Mouse (Mus musculus): ENCODE data around the gene Stxbp3. TPM values are rescaled to one million over a fixed set of nuclear protein-coding genes. Genes with fewer than 3 reads are reported as not detected.

Gene Stxbp3
- total and polyA plus RNA-seq, 2 experiments from 2014 or later, result 7.6 to 13.4 TPM

GRCm38 (mm10) chr3:108772211-108772610 lies 68.1 kb downstream of the Stxbp3 start:
- no peak overlapping the region for H3K27ac ChIP-seq
- no peaks in the 10 kb centered on the region for H3K36me3 ChIP-seq (ENCODE audit: insufficient read depth, low read length)
- H3K27me3 ChIP-seq (ENCODE audit: insufficient read depth, low read length), result no peaks in the 10 kb centered on the region
- TF ChIP-seq CTCF (IDR thresholded peaks at IDR 0.05; ENCODE audit: low read depth), result no peak
- peaks cover 3% of the 10 kb centered on the region; the same call in 1 of the 2 replicates for H3K4me1 ChIP-seq (ENCODE audit: insufficient read depth, low read length)
- H3K4me3 ChIP-seq (ENCODE audit: low read length), result no peak overlapping the region
- ATAC-seq, result no peak
- no peak overlapping the region for H3K9ac ChIP-seq (replicated peaks; ENCODE audit: low read length)
- H3K9me3 ChIP-seq (ENCODE audit: low read length), result no peaks in the 10 kb centered on the region
- 91% methylated on average over 13 of the region's 13 CpGs for WGBS
- no peak overlapping the region for H3K4me2 ChIP-seq (ENCODE audit: low read depth, low read length)
- no peak for DNase-seq (ENCODE audit: low spot score)

DNA sequence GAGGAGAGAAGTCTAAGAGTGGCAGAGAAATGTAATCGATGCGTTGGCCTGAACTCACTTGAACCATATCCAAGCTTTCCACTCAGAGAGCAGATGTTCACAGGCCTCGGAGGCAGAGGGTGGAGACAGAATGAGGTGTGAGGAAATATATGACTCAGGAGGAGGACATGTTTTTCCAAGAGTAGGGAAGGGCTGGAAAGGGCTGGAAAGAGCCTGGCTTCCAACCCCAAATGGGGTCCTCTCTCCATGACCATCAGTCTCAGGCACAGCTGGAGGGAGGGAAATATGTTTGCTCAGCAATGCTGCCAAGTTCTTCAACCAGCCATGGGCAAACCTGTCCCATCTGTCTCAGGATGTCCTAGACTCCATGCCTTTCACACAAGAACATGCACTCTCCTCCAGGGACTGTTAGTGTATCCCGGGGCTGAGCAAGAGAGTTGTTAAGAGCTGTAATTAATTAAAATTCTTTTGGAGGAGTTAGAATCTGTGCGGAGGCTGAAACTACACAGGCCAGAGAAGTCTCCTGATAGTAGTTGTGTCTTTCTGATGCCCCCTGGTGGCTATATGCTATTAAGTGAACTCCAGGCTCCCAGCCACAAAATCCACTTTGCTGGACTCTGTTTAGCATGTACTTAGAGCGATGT lies 69.5 kb downstream of the Stxbp3 start:
- no peaks in the 10 kb centered on the region for H3K36me3 ChIP-seq (ENCODE audit: insufficient read depth, low read length)
- H3K27ac ChIP-seq, result no peak overlapping the region
- DNase-seq (ENCODE audit: low spot score) (peak; percentile 87), ATAC-seq (peak; percentile 76)
- no peak overlapping the region for H3K9ac ChIP-seq (replicated peaks; ENCODE audit: low read length)
- H3K9me3 ChIP-seq (ENCODE audit: low read length), result no peaks in the 10 kb centered on the region
- H3K4me3 ChIP-seq (ENCODE audit: low read length), result no peak overlapping the region
- TF ChIP-seq CTCF (IDR thresholded peaks at IDR 0.05; ENCODE audit: low read depth), result peak; percentile 70
- peaks cover 3% of the 10 kb centered on the region; the same call in 1 of the 2 replicates for H3K4me1 ChIP-seq (ENCODE audit: insufficient read depth, low read length)
- no peak overlapping the region for H3K4me2 ChIP-seq (ENCODE audit: low read depth, low read length)
- H3K27me3 ChIP-seq (ENCODE audit: insufficient read depth, low read length), result no peaks in the 10 kb centered on the region
- WGBS, result 30% methylated on average over 6 of the region's 6 CpGs

DNA sequence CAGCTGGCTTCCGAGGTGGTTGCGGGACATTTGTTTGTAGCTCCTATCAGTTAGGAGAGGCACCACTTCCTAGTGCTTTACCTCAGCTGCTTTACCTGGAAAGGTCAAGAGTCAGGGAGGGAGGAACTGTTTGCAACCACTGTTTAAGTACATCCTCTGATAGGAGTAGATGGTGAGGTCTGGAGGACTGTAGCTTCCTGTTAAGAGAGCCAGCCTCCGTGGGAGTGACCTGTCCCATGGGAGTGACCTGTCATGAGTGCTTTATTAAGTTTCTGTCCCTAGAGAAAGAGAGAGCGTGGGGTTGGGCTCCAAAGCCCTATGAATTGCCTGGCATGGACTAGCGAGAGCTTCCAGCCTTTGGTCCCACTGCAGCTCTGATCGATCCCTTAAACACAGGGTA lies 70.8 kb downstream of the Stxbp3 start:
- TF ChIP-seq CTCF (IDR thresholded peaks at IDR 0.05; ENCODE audit: low read depth), result no peak
- ATAC-seq (no peak), DNase-seq (ENCODE audit: low spot score) (no peak)
- no peaks in the 10 kb centered on the region for H3K9me3 ChIP-seq (ENCODE audit: low read length)
- H3K4me3 ChIP-seq (ENCODE audit: low read length), result no peak overlapping the region
- no peaks in the 10 kb centered on the region for H3K27me3 ChIP-seq (ENCODE audit: insufficient read depth, low read length)
- H3K9ac ChIP-seq (replicated peaks; ENCODE audit: low read length), result no peak overlapping the region
- H3K4me1 ChIP-seq (ENCODE audit: insufficient read depth, low read length), result peaks cover 3% of the 10 kb centered on the region; the same call in 1 of the 2 replicates
- H3K27ac ChIP-seq, result no peak overlapping the region
- H3K36me3 ChIP-seq (ENCODE audit: insufficient read depth, low read length), result no peaks in the 10 kb centered on the region
- H3K4me2 ChIP-seq (ENCODE audit: low read depth, low read length), result no peak overlapping the region
- 89% methylated on average over 6 of the region's 6 CpGs for WGBS

GRCm38 (mm10) chr3:108767416-108767815 lies 72.9 kb downstream of the Stxbp3 start:
- DNase-seq (ENCODE audit: low spot score), result no peak
- ATAC-seq, result no peak
- WGBS, result 84% methylated on average over 10 of the region's 10 CpGs
- no peak overlapping the region for H3K9ac ChIP-seq (replicated peaks; ENCODE audit: low read length)
- no peaks in the 10 kb centered on the region for H3K36me3 ChIP-seq (ENCODE audit: insufficient read depth, low read length)
- no peak overlapping the region for H3K27ac ChIP-seq
- no peak overlapping the region for H3K4me3 ChIP-seq (ENCODE audit: low read length)
- TF ChIP-seq CTCF (IDR thresholded peaks at IDR 0.05; ENCODE audit: low read depth), result no peak
- no peak overlapping the region for H3K4me2 ChIP-seq (ENCODE audit: low read depth, low read length)
- H3K27me3 ChIP-seq (ENCODE audit: insufficient read depth, low read length), result no peaks in the 10 kb centered on the region
- H3K4me1 ChIP-seq (ENCODE audit: insufficient read depth, low read length), result peaks cover 3% of the 10 kb centered on the region; the same call in 1 of the 2 replicates
- H3K9me3 ChIP-seq (ENCODE audit: low read length), result no peaks in the 10 kb centered on the region

DNA sequence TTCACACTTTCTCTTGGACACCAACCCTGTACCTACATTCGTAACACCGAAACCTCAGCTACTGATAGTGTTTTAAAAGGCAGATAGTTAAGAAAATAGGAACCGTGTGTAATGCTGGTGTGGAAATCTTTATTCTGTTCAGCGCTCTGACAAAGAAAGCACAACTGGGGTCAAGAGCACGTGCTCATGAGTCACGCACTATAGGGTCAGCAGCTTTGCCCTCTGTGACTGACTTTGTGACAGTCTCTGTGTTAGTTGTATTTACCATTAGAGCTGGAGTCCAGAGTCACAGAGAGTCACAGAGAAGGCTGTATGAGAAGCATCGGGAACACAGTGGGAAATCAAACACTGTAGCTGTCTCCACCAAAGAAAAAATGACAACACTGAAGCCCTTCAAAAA lies 73.4 kb downstream of the Stxbp3 start:
- H3K9me3 ChIP-seq (ENCODE audit: low read length), result no peaks in the 10 kb centered on the region
- H3K27me3 ChIP-seq (ENCODE audit: insufficient read depth, low read length), result no peaks in the 10 kb centered on the region
- 77% methylated on average over 7 of the region's 7 CpGs for WGBS
- H3K27ac ChIP-seq, result no peak overlapping the region
- no peaks in the 10 kb centered on the region for H3K36me3 ChIP-seq (ENCODE audit: insufficient read depth, low read length)
- no peak for DNase-seq (ENCODE audit: low spot score)
- H3K4me1 ChIP-seq (ENCODE audit: insufficient read depth, low read length), result peaks cover 3% of the 10 kb centered on the region; the same call in 1 of the 2 replicates
- H3K4me2 ChIP-seq (ENCODE audit: low read depth, low read length), result no peak overlapping the region
- H3K9ac ChIP-seq (replicated peaks; ENCODE audit: low read length), result no peak overlapping the region
- TF ChIP-seq CTCF (IDR thresholded peaks at IDR 0.05; ENCODE audit: low read depth), result no peak
- no peak for ATAC-seq
- H3K4me3 ChIP-seq (ENCODE audit: low read length), result no peak overlapping the region

GRCm38 (mm10) chr3:108765476-108765875 lies 74.8 kb downstream of the Stxbp3 start:
- no peak overlapping the region for H3K27ac ChIP-seq
- H3K4me1 ChIP-seq (ENCODE audit: insufficient read depth, low read length), result no peaks in the 10 kb centered on the region
- TF ChIP-seq CTCF (IDR thresholded peaks at IDR 0.05; ENCODE audit: low read depth), result no peak
- H3K4me2 ChIP-seq (ENCODE audit: low read depth, low read length), result no peak overlapping the region
- H3K9ac ChIP-seq (replicated peaks; ENCODE audit: low read length), result no peak overlapping the region
- no peak overlapping the region for H3K4me3 ChIP-seq (ENCODE audit: low read length)
- H3K36me3 ChIP-seq (ENCODE audit: insufficient read depth, low read length), result no peaks in the 10 kb centered on the region
- H3K9me3 ChIP-seq (ENCODE audit: low read length), result no peaks in the 10 kb centered on the region
- DNase-seq (ENCODE audit: low spot score), result no peak
- no peak for ATAC-seq
- WGBS, result 83% methylated on average over 7 of the region's 7 CpGs
- no peaks in the 10 kb centered on the region for H3K27me3 ChIP-seq (ENCODE audit: insufficient read depth, low read length)

- Histone ChIP-seq H3K4me1 (ENCODE audit: insufficient read depth, low read length) (no peaks in the 10 kb centered on the region), H3K4me2 (ENCODE audit: low read depth, low read length) (no peak overlapping the region), H3K27ac (no peak overlapping the region), H3K27me3 (ENCODE audit: insufficient read depth, low read length) (no peaks in the 10 kb centered on the region), H3K4me3 (ENCODE audit: low read length) (no peak overlapping the region), H3K9ac (replicated peaks; ENCODE audit: low read length) (no peak overlapping the region), H3K9me3 (ENCODE audit: low read length) (no peaks in the 10 kb centered on the region), H3K36me3 (ENCODE audit: insufficient read depth, low read length) (no peaks in the 10 kb centered on the region)
- no peak for TF ChIP-seq CTCF (IDR thresholded peaks at IDR 0.05; ENCODE audit: low read depth)
- DNase-seq (ENCODE audit: low spot score), result no peak
- no peak for ATAC-seq
- 44% methylated on average over 7 of the region's 7 CpGs for WGBS
These were observed 75.3 kb downstream of the Stxbp3 start for GRCm38 (mm10) chr3:108764976-108765375.

Data from hindbrain, postnatal 0 days (tissue).